Mouse (Mus musculus) activated CD4-positive, CD25-positive, alpha-beta regulatory T cell (primary cell): ENCODE data around the gene Krt33a. TPM values are rescaled to one million over a fixed set of nuclear protein-coding genes. Genes with fewer than 3 reads are reported as not detected.

Experiments used
- polyA plus RNA-seq, 2 experiments: library from polyadenylated mRNA; unstranded; fragments of 100-300 nt; shearing (Covaris generic); gene quantifications; one replicate each; pipeline ENCODE4 v1.2.1; 2017

Gene Krt33a
- under 1 TPM in 1 of 2 experiments, not detected in 1; 0.23 TPM for polyA plus RNA-seq

DNA sequence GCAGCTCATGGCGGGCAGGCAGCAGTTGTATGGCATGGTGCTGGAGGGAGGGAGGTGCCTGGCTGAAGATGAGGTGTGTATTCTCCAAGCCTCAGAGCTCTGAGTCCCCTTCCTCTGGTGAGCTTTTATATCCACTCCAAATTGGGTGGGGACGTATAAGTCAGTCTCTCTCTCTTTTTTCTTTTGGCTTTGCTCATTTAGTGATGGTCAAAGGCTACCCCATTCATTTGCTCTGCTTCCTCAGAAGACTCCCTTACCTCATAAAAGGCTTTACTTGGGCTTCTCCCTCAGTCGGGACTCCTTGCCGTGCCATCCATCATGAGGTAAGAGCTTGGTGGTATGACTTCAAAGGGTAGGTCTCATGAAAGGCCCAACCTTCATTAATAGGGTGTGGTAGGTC, at the start of gene Krt33a:
TSS of gene Krt33a (minus strand) at position 101 of the 400 bp plus-strand sequence.

GRCm38 (mm10) chr11:100050451-100050850, 34.4 kb upstream of the Krt33a start, which contains the start of gene Krt31:
Gene Krt31 (minus strand): TSS chr11:100050551.

GRCm38 (mm10) chr11:100041454-100041853, 25.4 kb upstream of the Krt33a start, which contains the start of gene Krt34:
Gene Krt34 (minus strand): TSS chr11:100041554.

DNA sequence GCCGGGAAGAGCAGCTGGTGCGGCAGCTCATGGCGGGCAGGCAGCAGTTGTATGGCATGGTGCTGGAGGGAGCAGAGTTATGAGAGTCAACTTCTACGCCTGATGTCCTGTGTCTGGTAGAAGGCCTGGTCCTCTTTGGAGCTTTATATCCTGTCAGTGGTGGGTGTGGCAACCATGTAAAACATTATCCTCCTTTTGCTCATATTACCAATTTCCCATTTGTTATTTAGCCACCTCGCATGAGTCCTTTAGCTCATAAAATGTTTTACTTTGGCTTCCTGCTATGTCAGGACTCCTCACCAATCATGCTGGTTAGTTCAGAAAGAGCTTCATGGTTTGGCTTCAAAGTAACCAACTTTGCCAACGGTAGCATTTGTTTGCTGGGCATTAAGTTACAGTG, 13.8 kb upstream of the Krt33a start, which contains the start of gene Krt33b:
TSS of gene Krt33b (minus strand) at position 101 of the 400 bp plus-strand sequence.

DNA sequence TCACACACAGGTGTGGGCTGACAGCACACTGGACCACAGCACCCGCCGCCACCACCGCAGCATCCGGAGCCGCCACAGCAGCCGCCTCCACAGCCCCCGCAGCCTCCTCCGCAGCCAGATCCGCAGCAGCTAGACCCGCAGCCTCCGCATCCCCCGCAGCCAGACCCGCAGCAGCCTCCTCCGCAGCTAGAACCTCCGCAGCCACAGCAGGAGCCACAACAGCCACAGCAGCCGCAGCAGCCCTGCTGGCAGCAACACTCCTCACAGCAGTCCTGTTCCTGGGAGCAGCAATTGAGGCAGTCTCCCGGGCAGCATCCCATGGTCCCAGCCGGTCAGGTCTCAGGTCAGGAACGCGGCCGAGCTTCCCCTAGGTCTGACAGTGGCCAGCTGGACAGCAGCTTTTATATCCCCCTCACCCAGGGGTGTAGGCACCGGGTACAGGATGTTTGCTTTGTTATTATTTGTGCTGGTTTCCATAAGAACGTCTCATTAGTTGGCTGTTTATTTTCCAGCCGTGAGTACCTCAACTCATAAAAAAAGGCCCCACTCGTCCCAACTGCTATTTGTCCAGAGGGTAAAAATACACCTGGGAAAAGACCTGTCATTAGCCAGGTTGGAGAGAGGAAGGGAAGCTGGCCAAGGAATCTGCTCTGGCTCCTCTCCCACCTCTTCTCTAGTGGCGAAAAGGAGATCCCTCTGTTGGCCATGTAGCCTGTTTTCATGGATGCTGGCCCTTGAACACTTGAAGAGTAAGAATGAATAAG, 22.2 kb downstream of the Krt33a start, which contains the start of gene Krtap17-1:
TSS of gene Krtap17-1 (minus strand) at position 375 of the 764 bp plus-strand sequence.

DNA sequence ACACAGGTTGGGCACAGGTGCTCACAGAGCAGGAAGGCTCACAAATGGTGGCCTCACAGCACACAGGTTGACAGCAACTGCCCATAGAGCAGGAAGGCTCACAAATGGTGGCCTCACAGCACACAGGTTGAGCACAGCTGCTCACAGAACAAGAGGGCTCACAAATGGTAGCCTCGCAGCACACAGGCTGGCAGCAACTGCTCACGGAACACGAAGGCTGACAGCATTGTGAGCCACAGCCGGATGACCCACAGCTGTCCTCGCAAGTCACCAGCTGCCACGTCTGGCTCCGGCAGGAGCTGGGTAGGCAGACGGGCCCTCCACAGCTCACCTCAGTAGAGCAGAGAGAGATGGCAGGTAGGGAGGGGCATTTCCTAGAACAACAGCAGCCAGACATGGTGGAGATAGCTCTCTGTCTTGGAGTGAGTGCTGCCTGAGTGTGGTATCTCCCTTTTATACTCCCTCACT, 29.8 kb downstream of the Krt33a start, which contains the start of gene Krtap16-1:
TSS of gene Krtap16-1 (minus strand) at position 418 of the 468 bp plus-strand sequence.

GRCm38 (mm10) chr11:99978953-99979352, 37.1 kb downstream of the Krt33a start, which contains the start of gene Krtap29-1:
Gene Krtap29-1 (minus strand): TSS chr11:99979053.

Other genes with a start within 250 kb of the Krt33a start
- gene Gm11595, start 243.3 kb downstream of the Krt33a start, polyA plus RNA-seq = under 1 TPM in 1 of 2 experiments, not detected in 1; 0.32 TPM
- not detected for gene Krtap4-8, start 235.5 kb downstream of the Krt33a start, polyA plus RNA-seq
- not detected for gene Krtap4-9, start 231.0 kb downstream of the Krt33a start, polyA plus RNA-seq
- gene Gm11596, start 222.7 kb downstream of the Krt33a start, polyA plus RNA-seq = not detected
- not detected for gene Gm11569, start 217.3 kb downstream of the Krt33a start, polyA plus RNA-seq
- not detected for gene Gm11554, start 211.8 kb downstream of the Krt33a start, polyA plus RNA-seq
- not detected for gene Krtap4-13, start 206.3 kb downstream of the Krt33a start, polyA plus RNA-seq
- not detected for gene Gm11564, start 200.5 kb downstream of the Krt33a start, polyA plus RNA-seq
- not detected for gene 2300003K06Rik, start 178.1 kb downstream of the Krt33a start, polyA plus RNA-seq
- not detected for gene Krtap4-16, start 164.6 kb downstream of the Krt33a start, polyA plus RNA-seq
- under 1 TPM in 1 of 2 experiments, not detected in 1; 0.55 TPM for gene Gm11568, start 158.3 kb downstream of the Krt33a start, polyA plus RNA-seq
- gene Gm11559, start 151.7 kb downstream of the Krt33a start, polyA plus RNA-seq = not detected
- gene Krtap9-1, start 142.8 kb downstream of the Krt33a start, polyA plus RNA-seq = not detected
- not detected for gene Gm11567, start 137.0 kb downstream of the Krt33a start, polyA plus RNA-seq
- gene Krtap31-1, start 108.3 kb downstream of the Krt33a start, polyA plus RNA-seq = not detected
- not detected for gene Gm11565, start 101.5 kb downstream of the Krt33a start, polyA plus RNA-seq
- gene Krtap31-2, start 79.9 kb downstream of the Krt33a start, polyA plus RNA-seq = not detected
- gene Krtap9-5, start 67.7 kb downstream of the Krt33a start, polyA plus RNA-seq = not detected
- gene Krtap29-1, start 37.2 kb downstream of the Krt33a start, polyA plus RNA-seq = not detected
- not detected for gene Krtap16-1, start 29.6 kb downstream of the Krt33a start, polyA plus RNA-seq
- not detected for gene Krtap17-1, start 22.2 kb downstream of the Krt33a start, polyA plus RNA-seq
- not detected for gene Krt33b, start 13.7 kb upstream of the Krt33a start, polyA plus RNA-seq
- not detected for gene Krt34, start 25.3 kb upstream of the Krt33a start, polyA plus RNA-seq
- gene Krt31, start 34.3 kb upstream of the Krt33a start, polyA plus RNA-seq = under 1 TPM in 1 of 2 experiments, not detected in 1; 0.15 TPM
- gene Krt32, start 72.0 kb upstream of the Krt33a start, polyA plus RNA-seq = not detected
- gene Krt35, start 80.0 kb upstream of the Krt33a start, polyA plus RNA-seq = not detected
- gene Krt36, start 89.4 kb upstream of the Krt33a start, polyA plus RNA-seq = not detected
- not detected for gene Krt13, start 105.4 kb upstream of the Krt33a start, polyA plus RNA-seq
- not detected for gene Krt15, start 119.7 kb upstream of the Krt33a start, polyA plus RNA-seq
- under 1 TPM in 1 of 2 experiments, not detected in 1; 0.28 TPM for gene Krt19, start 132.5 kb upstream of the Krt33a start, polyA plus RNA-seq
- gene Krt9, start 177.0 kb upstream of the Krt33a start, polyA plus RNA-seq = under 1 TPM in 1 of 2 experiments, not detected in 1; 0.06 TPM
- gene Krt14, start 191.3 kb upstream of the Krt33a start, polyA plus RNA-seq = under 1 TPM in 1 of 2 experiments, not detected in 1; 0.15 TPM
- under 1 TPM in 1 of 2 experiments, not detected in 1; 0.27 TPM for gene Krt16, start 232.7 kb upstream of the Krt33a start, polyA plus RNA-seq
- gene Krt17, start 244.8 kb upstream of the Krt33a start, polyA plus RNA-seq = under 1 TPM in 1 of 2 experiments, not detected in 1; 0.31 TPM